Mouse (Mus musculus): ENCODE measurements around the gene Stx5a. TPM values are rescaled to one million over a fixed set of nuclear protein-coding genes. Genes with fewer than 3 reads are reported as not detected.

The Stx5a gene
- total RNA-seq, 2 experiments from 2014 or later: 59.9 to 70.7 TPM

DNA sequence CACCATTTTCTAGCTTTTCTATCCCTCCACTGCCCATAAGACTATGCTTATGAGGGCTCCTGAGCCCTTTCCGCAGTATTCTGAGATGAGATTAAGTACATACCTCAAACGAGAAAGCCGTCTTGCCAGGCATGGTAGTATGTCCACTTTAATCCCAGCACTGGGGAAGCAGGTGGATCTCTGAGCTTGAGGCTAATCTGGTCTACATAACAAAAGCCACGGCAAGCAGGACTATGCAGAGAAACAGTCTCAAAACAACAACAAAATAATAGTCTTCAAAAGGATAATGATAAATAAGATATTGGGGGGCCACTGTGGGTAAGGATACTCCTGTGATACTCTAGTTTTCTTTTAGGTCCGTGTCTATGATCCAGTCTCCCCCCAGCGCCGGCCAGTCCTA, 2.3 kb upstream of the Stx5a start:
- DNase-seq (ENCODE audit: extremely low spot score in 1 of 2, low spot score in 1 of 2): no peak

DNA sequence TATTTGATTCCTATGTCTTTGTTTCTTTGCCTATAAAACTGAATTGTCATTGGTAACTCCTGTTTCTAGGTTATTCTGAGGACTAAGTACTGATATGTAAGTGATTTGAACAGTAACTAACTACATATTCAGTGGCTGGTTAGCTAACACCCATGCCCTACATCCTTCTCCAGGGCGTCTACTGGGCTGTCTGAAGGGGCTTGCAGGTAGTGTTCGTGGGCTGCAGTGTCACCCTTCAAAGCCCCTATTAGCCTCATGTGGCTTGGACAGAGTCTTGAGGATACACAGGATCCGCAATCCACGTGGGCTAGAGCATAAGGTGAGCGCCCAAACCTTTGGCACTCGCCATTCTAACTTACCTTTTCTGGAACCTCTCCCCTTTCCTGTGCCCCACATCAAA, 1.6 kb upstream of the Stx5a start:
- DNase-seq (ENCODE audit: extremely low spot score in 1 of 2, low spot score in 1 of 2): no peak

DNA sequence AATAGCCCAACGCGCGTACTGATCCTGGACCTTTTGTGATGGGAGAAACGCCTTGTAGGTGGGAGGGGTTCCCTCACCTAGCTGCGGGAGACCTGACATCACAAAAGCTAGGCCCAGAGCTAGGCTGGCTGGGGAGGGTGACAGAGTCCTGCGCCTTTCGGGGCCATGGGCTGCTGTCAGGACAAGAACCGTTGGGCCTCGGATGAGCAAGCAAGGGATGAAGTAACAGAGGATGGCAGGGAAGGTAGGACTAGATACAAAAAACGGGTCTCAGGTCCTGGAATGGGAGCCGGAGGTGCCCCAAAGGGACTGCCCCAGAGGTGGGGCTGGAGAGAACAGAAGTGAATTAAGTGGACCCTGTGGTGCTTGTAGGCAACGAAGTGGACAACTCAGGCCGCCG, 610 bp upstream of the Stx5a start, which contains the start of gene 1700092M07Rik:
Gene 1700092M07Rik, plus strand, starts transcription at position 116 of the 400 bp plus-strand sequence.
- no peak for DNase-seq (ENCODE audit: extremely low spot score in 1 of 2, low spot score in 1 of 2)

DNA sequence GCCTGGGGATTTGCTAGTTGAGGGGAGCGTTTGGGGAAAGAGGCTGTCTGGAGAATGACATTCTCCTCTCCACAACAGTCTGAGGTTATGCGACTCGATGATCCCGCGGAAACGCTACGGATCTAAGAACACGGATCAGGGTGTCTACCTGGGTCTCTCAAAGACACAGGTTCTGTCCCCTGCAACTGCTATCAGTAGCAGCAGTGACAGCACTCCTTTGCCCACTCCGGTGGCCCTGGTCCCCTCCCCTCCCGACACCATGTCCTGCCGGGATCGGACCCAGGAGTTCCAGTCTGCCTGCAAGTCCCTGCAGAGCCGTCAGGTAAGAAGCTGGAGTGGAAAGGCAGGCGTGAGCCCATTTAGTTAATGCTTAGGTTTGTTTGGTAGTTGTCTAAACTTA, 963 bp downstream of the Stx5a start:
- no peak for DNase-seq (ENCODE audit: extremely low spot score in 1 of 2, low spot score in 1 of 2)

DNA sequence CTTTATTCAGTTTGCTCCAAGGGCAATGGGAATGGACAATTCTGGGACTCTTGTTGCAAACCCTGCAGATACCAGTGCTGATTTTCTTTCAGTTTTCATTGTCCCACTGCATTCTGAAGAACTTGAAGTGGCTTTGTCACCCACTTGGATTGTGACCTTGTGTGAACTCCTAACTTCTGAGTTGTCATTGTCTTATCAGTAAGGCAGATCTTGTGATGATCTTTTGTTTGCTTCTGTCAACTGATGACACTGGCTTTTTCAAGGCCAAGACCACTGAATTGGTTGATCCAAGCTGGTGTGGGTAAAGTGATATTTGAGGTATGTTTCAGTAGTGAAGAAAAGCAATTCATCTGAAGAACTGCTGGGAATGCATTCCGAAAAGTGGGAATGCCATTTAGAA, 4.2 kb downstream of the Stx5a start:
- no peak for DNase-seq (ENCODE audit: extremely low spot score in 1 of 2, low spot score in 1 of 2)

DNA sequence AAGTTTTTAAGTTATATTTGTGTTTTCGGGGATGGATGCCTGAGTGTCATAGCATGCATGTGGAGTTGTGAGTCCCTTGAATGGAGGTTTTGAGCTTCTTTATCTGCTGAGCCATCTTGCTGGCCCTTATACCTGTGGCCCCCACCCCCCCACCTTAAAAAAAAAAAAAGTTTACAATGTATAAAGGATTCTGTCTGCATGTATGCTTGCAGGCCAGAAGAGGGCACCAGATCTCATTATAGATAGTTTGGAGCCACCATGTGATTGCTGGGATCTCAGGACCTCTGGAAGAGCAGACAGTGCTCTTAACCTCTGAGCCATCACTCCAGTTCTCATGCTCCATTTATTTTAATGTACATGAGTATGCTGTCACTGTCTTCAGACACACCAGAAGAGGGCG, 6.2 kb downstream of the Stx5a start:
- no peak for DNase-seq (ENCODE audit: extremely low spot score in 1 of 2, low spot score in 1 of 2)

DNA sequence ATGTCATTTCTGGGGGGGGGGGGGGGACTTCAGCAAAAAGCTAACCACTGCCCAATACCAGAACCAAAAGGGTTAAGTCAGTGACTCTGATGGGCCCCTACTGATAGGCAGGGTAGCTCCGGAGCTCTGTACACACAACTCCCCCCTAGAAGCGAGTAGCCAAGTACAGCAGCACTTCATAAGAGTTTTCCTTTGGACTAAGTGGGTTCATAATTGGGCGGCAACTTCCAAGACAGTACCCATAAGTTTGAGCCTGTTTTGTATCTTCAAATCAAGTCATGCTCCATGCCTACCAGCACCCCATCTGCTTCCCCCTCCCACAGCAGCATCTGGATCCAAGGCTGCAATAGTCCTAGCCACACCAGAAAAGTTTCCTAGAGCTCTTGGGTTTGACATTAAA, 14.4 kb downstream of the Stx5a start:
- DNase-seq (ENCODE audit: extremely low spot score in 1 of 2, low spot score in 1 of 2): no peak

DNA sequence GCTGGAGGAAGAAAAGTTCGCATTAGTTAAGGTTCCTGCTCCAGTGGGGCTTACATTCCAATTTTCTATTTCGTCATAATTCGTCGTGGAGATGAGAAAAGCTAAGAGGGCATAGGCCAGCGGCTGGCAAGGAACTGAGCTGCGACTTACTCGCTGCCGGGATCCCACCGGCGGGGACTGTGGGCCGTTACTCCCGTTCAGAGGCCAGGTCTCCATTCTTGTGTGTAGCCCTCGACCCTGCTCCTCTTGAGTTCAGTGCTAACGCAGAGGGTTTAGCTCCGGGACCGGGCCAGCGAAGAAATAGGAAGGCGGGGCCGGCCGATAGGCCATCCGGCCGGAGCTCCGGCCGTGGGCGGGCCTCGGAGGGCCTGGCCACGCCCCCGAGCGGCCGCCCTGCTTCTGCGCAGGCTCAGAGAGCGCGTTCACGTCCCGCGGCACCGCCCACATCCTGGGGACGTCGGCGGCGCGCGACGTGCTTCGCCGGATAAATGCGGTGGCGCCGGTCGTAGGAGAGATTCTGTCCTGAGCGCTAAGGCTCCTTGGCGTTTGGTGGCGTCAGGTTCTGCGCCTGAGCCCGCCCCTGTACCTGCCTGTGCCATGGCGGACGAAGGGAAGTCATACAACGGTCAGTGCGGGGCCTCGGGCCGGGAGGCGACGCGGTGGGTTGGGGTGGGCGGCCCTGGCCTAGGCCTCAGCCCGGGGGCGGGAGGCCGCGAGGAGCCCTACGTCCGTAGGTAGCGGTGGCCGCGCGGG, 15.6 kb downstream of the Stx5a start, which contains the start of gene Nxf1:
Gene Nxf1, plus strand, starts transcription at position 439 of the 753 bp plus-strand sequence.
- peak; percentile 83 to 88 for DNase-seq (ENCODE audit: extremely low spot score in 1 of 2, low spot score in 1 of 2)

DNA sequence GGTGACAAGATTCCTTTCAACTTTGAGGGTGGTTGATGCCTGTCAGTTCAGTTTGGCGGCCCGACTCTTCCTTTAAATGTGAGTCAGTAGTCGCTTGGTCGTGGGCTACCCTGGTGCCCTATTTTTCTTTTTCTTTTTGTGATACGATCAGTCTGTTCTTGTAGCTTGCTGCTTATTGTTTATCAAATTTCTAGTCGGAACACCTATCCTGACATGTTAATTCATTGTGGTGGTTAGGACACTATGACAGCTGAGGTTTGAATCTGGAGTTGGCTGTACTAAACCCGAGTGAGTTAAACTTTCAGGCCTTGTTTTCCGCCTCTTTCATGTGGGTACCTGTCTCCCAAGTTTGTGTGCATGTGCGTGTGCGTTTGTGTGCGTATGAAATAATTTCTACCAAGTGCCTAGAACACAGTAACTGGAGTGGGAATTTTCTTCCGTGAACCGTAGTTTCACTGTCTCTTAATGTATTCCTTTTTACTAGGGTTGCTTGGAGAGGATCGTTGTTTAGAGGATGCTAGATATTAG, 16.3 kb downstream of the Stx5a start:
- DNase-seq (ENCODE audit: extremely low spot score in 1 of 2, low spot score in 1 of 2): no peak

DNA sequence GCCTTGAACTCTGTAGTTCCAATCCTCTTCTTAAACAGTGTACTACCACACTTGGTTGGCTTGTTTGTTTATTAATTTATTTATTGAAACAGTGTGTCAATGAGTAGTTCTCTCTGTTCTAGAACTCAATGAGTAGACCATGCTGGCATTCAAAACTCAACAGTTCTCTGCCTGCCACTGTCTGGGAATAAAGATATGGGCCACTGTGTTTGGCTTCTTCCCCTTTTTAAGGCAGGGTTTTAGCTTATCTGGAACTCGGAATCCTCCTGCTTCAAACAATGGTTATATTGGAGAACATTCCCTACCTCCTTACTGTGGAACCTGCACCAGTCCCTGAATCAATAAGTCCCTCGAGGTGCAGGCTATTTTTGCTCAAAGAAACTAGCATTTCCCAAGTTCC, 17.7 kb downstream of the Stx5a start:
- DNase-seq (ENCODE audit: extremely low spot score in 1 of 2, low spot score in 1 of 2): no peak

DNA sequence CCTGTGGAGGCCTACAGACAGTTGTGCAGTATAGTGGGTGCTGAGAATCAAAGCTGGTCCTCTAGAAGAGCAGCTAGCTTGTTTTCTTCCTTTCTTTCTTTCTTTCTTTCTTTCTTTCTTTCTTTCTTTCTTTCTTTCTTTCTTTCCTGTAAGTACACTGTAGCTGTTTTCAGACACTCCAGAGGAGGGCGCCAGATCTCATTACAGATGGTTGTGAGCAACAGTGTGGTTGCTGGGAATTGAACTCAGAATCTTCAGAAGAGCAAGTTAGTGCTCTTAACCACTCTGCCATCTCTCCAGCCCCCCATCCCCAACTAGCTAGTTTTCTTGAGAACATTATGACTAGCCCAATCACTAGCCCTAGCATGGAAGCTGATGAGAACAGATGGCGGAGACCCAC, 19.5 kb downstream of the Stx5a start:
- DNase-seq (ENCODE audit: extremely low spot score in 1 of 2, low spot score in 1 of 2): no peak

DNA sequence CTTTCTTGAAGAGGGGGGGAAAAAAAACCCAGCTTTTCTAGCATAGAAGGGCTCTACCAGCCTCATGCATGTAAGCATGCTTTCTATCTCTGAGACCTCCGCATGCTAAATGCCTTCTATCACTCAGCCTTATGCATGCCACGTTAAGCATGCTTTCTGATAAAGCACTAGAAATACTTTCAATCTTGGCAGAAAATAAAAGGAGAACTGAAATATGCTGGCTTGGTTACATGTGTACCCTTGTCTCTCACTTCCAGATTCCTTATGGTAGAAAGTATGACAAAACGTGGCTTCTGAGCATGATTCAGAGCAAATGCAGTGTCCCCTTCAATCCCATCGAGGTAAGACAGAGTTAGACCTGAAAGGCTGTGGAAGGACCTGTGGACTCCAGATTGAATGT, 22.1 kb downstream of the Stx5a start:
- DNase-seq (ENCODE audit: extremely low spot score in 1 of 2, low spot score in 1 of 2): no peak

DNA sequence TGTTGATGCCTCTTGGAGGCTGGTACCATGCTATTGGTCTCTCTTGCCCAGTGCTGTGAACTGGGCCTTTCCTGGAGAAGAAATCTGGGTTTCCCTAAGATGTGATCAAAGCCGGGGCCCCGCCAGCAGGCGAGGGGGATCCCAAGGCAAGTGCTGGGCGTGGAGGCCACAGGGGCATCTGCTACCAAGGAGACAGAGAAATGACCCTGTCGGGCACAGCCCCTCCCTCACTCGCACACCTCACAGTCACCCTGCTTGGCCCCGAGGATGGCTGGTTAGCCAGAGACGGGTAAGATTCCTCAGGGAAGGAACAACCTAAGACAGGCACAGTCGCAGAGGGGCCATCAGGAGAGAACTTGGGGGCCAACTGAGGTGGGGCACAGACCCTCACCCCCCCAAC, 24.3 kb downstream of the Stx5a start:
- DNase-seq (ENCODE audit: extremely low spot score in 1 of 2, low spot score in 1 of 2): no peak

DNA sequence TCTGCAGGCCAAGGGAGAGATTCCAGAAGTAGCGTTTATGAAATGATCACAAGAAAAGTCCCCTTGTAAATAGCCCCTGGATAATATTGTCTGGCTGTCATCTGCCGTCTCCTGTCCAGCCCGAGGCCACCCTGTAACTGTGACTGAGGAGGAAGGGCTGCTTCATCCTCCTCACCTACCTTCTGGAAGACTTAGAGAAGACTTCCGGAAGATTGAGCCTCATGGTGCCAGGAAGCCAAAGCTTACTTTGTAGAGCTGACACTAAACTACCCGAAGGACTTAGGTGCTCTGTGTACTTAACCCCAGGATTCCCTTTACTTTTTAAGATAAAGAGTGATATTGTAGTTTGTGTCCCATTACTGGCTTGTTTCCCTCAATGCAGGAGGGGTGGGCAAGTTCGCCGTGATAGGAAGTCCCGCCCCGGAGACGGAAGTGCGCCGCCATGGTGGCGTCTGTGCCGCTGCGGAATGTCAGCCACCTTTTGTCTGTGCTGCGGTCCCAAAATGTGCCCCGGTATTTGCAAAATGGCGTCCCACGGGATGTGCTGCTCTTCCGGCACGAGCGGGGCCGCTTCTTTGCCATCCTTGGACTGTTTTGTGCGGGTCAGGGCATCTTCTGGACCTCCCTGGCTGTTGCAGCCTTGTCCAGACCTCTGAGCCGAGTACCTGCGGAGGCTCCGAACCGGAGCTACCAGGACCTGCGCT, 29.5 kb downstream of the Stx5a start, which contains the start of gene Tmem223:
Gene Tmem223, plus strand, starts transcription at position 430 of the 704 bp plus-strand sequence.
- peak; percentile 80 to 81 for DNase-seq (ENCODE audit: extremely low spot score in 1 of 2, low spot score in 1 of 2)

DNA sequence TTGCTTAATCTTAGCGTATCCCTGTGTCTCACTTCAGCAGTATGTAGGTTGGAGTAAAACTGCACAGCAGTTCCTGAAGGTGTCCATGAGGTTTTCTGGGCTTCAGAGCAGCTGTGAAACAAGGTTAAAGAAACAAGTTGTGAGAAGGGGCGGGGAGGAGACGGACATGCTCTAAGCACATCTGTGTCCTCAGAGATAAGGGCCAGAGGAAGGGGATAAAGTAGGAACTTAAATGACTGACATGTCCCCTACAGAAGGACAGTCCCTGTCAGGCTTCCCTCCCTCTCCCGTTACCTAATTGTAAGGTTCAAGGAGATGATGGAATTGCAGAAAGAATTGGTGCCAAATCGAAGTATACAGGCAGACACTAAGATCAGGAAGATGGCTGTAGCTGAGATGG, 31.8 kb downstream of the Stx5a start:
- no peak for DNase-seq (ENCODE audit: extremely low spot score in 1 of 2, low spot score in 1 of 2)

DNA sequence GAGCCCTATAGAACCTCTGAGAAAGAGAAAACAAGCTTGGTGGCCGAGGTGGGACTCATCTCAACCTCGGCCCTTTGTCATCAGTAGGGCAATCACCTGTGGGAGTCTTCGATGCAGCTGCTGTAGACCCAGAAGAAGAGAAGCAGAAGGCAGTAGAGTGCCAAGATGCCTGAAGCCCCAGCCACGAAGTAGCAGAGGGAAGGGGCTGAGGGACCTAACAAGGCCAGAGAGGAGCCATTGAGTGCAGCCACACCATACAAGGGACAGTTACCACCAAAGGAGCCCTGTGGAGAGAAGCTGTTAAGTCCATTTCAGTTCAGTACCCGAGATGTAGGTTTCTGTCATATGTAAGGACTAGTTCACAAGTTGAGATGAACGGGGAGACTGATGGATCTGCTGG, 32.2 kb downstream of the Stx5a start:
- no peak for DNase-seq (ENCODE audit: extremely low spot score in 1 of 2, low spot score in 1 of 2)

DNA sequence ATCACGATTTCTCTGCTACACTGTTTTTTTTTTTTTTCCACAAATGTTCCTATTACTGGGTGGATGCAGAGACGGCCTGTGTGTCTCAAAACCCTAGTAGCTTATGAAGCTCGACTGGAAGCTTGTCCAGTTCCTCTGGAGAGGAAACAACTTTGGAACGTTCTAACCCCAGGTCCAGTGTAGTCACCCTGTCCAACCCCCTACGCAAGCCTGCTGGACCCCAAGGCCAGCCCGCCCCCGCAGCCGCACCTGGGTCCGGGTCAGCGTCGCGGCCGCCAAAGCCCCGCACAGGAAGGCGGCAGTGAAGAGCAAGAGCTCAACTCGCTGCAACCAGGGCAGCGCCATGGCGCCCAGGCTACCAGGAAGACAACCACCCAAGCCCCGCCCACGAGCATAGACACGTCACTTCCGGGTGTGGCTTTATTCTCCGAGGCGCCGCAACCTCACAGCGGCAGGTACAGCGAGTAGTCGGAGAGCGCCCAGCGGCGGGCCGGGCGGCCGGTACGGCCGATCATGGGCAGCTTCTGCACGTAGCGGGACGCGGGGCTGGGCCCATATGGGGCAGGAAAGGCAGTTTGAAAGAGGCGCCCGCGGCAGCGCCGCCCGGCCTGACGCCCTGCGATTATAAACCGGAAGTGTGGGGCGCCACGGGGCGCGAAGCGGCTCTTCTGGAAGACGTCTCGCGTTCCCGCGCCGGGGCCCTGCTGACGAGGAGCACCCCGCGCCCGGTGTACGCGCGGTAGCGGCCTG, 33.0 kb downstream of the Stx5a start, which contains the start of gene Tmem179b:
Gene Tmem179b, minus strand, starts transcription at position 382 of the 750 bp plus-strand sequence.
- peak; percentile 96 to 99 for DNase-seq (ENCODE audit: extremely low spot score in 1 of 2, low spot score in 1 of 2)

DNA sequence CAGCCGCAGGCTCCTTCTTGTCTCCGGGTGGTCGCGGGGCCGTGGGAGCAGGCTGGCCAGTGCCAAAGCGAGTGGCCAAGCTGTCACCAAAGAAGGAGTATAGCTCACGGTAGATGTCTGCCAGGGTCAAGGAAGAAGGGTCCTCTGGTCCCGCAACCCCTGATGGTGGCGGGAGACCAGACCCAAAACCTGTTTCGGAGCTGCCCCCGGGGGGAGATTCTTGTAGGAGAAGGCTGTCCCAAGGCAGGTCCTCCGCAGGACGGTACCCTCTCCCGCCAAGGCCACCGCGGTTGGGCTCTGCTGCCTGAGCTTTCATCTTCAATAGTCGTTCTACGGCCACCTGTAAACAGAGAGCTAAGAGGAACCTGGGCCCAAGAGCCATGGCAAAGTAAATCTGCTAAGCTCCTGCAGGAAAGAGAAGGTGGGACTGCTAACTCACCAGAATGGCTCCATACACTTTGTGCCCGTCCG, 33.8 kb downstream of the Stx5a start:
- DNase-seq (ENCODE audit: extremely low spot score in 1 of 2, low spot score in 1 of 2): no peak

DNA sequence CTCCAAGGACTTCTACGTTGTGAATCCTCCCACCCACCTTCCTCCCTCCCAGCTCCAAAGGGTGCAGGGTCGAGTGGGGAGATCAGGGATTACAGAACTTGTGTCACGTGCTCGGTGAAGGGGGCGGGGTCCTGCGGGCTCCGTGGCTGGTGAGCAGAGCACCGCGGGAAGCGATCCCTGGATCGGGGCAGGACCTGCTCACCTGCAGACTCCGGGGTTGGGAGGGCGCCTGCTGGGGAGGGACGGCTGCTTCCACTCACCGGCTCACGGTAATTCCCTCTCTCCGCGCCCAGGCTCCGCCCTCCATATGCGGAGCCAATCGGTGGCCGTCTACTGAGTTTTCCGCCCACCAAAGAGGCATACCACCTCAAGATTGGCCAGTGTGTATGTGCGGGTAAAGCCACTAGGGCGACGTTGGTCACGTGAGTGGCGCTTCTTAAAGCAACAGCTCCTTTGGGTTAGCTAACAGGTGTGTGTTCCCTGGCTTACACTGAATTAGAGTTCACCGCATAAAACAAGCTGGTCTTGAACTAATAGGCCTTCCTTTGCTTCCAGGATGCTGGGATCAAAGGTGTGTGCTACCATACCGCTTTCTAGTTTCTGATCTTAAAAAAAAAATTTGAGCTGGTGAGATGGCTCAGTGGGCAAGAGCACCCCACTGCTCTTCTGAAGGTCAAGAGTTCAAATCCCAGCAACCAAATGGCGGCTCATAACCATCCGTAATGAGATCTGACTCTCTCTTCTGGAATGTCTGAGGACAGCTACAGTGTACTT, 45.0 kb downstream of the Stx5a start, which contains the start of gene Taf6l:
Gene Taf6l, minus strand, starts transcription at position 410 of the 774 bp plus-strand sequence.
- peak; percentile 67 to 69 for DNase-seq (ENCODE audit: extremely low spot score in 1 of 2, low spot score in 1 of 2)

DNA sequence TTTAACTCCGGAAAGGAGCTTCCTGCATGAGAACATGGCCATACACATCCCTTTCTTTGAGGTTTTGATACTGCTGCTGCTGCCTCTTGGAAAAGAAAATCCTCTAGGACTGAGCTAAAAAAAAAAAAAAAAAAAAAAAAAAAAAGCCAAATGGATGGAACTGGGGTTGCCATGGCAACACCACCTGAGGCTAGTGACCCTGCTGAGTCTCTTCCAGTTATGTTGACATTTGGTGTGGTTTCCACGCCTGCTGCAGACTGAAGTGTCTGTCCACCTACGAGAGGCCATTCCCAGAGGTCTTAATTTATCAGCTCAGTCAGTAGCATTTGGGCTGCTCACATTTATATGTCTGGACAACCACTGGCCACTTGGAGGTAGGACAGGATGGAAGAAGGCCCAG, 47.3 kb downstream of the Stx5a start:
- no peak for DNase-seq (ENCODE audit: extremely low spot score in 1 of 2, low spot score in 1 of 2)
